Mouse (Mus musculus): ENCODE measurements at regions not wholly inside any gene's neighbourhood (a gene's known extent, or its start where the extent isn't known, plus 50 kb on each side); places are given as distances from the start of the nearest gene placed in this dataset.
A peak's percentile ranks its signal among the peaks of the same experiment; 100 is the strongest.

- peak; percentile 50 to 52 for DNase-seq
These were observed 2458.6 kb upstream of the Gm6569 start for GRCm38 (mm10) chr15:71375775-71376174.
